Mouse (Mus musculus): Measurements from ENCODE around the gene Cdk9. TPM values are rescaled to one million over a fixed set of nuclear protein-coding genes. Genes with fewer than 3 reads are reported as not detected.
A peak's percentile ranks its signal among the peaks of the same experiment; 100 is the strongest.

Gene Cdk9
- polyA plus RNA-seq, 1 experiment from 2014 or later: 86.0 TPM

- peak; percentile 63 for ATAC-seq
- Histone ChIP-seq H3K27me3 (replicated peaks; ENCODE audit: control insufficient read depth, insufficient read depth, low read length) (no peaks in the 10 kb centered on the region), H3K4me2 (ENCODE audit: low read depth, low read length) (no peak overlapping the region), H3K36me3 (ENCODE audit: control insufficient read depth, insufficient read depth, low read length) (peaks cover 4% of the 10 kb centered on the region), H3K9ac (ENCODE audit: low read depth, low read length) (peak overlapping the region; percentile 53; the same call in 1 of the 2 replicates), H3K27ac (ENCODE audit: low read length) (peak overlapping the region; percentile 74), H3K4me1 (ENCODE audit: control insufficient read depth, insufficient read depth, low read length) (peaks cover 30% of the 10 kb centered on the region), H3K9me3 (ENCODE audit: control insufficient read depth, low read length) (no peaks in the 10 kb centered on the region), H3K4me3 (ENCODE audit: low read length) (no peak overlapping the region)
- 41% methylated on average over 7 of the region's 7 CpGs for WGBS
These were observed 32.8 kb downstream of the Cdk9 start for GRCm38 (mm10) chr2:32680051-32680451.

DNA sequence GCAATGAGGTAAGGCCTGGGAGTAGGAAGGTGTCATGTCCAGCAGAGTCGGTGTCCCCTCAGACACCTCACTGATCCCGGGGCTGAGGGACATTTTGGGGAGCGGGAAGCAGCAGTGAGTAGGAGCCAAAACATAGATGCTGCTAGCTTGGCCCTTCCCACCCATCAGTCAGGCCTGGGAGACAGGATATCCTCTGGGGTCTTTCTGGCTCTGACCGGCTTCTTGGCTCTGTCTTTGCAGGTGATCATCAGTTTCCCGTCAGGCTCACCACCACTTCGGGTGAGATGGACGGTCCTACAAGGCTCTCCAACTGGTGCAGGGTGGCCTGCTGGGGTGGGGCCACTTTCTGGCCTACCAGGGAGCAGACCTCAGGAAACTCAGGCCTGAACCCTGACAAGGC is 35.2 kb downstream of the Cdk9 start:
- 92% methylated on average over 7 of the region's 7 CpGs for WGBS
- no peaks in the 10 kb centered on the region for H3K27me3 ChIP-seq (replicated peaks; ENCODE audit: control insufficient read depth, insufficient read depth, low read length)
- peaks cover 33% of the 10 kb centered on the region for H3K4me1 ChIP-seq (ENCODE audit: control insufficient read depth, insufficient read depth, low read length)
- H3K4me2 ChIP-seq (ENCODE audit: low read depth, low read length): no peak overlapping the region
- no peak overlapping the region for H3K27ac ChIP-seq (ENCODE audit: low read length)
- H3K9me3 ChIP-seq (ENCODE audit: control insufficient read depth, low read length): no peaks in the 10 kb centered on the region
- no peaks in the 10 kb centered on the region for H3K36me3 ChIP-seq (ENCODE audit: control insufficient read depth, insufficient read depth, low read length)
- no peak overlapping the region for H3K4me3 ChIP-seq (ENCODE audit: low read length)
- H3K9ac ChIP-seq (ENCODE audit: low read depth, low read length): no peak overlapping the region
- ATAC-seq: no peak

DNA sequence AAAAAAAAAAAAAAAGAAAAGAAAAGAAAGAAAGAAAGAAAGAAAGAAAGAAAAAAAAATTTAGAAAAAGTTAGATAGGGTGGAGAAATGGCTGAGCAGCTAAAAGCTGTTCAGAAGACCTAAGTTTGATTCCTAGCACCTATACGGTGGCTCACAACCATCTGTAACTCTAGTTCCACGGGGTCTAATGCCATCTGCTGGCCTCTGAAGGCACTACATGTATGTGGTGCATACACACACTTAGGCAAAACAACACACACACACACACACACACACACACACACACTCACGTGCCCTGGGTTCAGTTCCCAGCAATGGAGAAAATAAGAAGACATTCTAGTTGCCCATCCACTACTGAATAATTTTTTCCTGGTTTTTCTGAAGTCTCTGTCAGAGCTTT is 36.1 kb downstream of the Cdk9 start:
- Histone ChIP-seq H3K27me3 (replicated peaks; ENCODE audit: control insufficient read depth, insufficient read depth, low read length) (no peaks in the 10 kb centered on the region), H3K4me2 (ENCODE audit: low read depth, low read length) (no peak overlapping the region), H3K4me3 (ENCODE audit: low read length) (no peak overlapping the region), H3K9ac (ENCODE audit: low read depth, low read length) (no peak overlapping the region), H3K9me3 (ENCODE audit: control insufficient read depth, low read length) (no peaks in the 10 kb centered on the region), H3K4me1 (ENCODE audit: control insufficient read depth, insufficient read depth, low read length) (peaks cover 36% of the 10 kb centered on the region), H3K27ac (ENCODE audit: low read length) (no peak overlapping the region), H3K36me3 (ENCODE audit: control insufficient read depth, insufficient read depth, low read length) (no peaks in the 10 kb centered on the region)
- no peak for ATAC-seq
- WGBS: 89% methylated on average over 3 of the region's 3 CpGs

DNA sequence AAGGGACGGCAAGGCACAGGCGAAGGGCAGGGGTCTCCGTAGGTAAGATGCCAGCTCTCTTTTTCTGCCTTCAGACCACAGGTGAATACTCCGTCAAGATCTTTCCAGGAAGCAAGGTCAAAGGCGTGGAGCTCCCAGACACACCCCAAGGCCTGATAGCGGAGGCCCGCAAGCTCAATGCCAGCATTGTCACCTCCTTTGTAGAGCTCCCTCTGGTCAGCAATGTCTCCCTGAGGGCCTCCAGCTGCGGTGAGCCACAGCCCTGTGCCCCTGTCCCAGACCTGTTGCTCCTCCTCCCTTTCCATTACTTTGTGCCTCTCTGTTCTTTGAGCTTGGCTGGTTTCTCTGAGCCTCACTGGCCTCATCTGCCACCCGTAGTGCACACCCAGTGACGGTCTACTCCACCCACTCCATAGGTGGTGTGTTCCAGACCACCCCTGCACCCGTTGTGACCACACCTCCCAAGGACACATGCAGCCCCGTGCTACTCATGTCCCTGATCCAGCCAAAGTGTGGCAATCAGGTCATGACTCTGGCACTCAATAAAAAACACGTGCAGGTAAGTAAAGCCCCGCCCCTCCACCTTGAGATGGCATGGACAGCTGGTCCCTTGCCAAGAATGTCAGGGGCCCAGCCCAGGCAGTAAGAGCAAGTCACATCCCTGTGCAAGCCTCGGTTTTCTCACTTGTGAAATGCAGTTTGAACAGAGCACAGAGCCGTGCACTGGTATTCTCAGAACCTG is 39.5 kb downstream of the Cdk9 start:
- no peaks in the 10 kb centered on the region for H3K27me3 ChIP-seq (replicated peaks; ENCODE audit: control insufficient read depth, insufficient read depth, low read length)
- ATAC-seq: peak; percentile 94
- H3K4me3 ChIP-seq (ENCODE audit: low read length): peak overlapping the region; percentile 26
- peak overlapping the region; percentile 49 for H3K9ac ChIP-seq (ENCODE audit: low read depth, low read length)
- H3K36me3 ChIP-seq (ENCODE audit: control insufficient read depth, insufficient read depth, low read length): no peaks in the 10 kb centered on the region
- 57% methylated on average over 16 of the region's 16 CpGs for WGBS
- peaks cover 12% of the 10 kb centered on the region; the same call in 1 of the 2 replicates for H3K4me1 ChIP-seq (ENCODE audit: control insufficient read depth, insufficient read depth, low read length)
- H3K4me2 ChIP-seq (ENCODE audit: low read depth, low read length): peak overlapping the region; percentile 37
- H3K27ac ChIP-seq (ENCODE audit: low read length): peak overlapping the region; percentile 95
- H3K9me3 ChIP-seq (ENCODE audit: control insufficient read depth, low read length): no peaks in the 10 kb centered on the region

DNA sequence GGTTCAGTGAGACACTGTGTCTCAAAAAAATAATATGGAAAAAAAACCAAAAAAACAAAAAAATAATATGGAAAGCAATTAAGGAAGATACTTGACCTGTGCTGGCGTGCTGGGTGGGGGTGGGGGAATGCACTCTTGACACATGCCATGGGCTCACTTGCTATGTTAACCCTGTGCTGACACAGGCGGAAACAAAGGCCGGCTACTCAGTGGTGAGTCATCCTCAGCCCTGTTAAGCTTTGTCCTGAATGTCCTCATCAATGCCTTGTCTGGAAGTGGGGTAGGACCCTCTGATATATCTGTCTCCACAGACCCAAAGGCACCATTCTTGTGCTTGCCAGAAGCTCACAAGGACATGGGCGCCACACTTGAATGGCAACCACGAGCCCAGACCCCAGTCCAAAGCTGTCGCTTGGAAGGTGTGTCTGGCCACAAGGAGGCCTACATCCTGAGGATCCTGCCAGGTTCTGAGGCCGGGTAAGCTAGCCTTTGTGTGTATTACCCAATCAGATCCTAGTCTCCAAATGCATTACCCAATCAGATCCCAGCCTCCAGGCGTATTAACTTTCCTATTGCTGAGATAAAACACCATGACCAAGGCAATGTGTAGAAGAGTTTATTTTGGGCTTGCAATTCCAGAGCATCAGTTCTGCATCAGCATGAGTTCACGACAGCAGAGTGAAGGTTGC is 40.8 kb downstream of the Cdk9 start:
- Histone ChIP-seq H3K4me3 (ENCODE audit: low read length) (no peak overlapping the region), H3K4me2 (ENCODE audit: low read depth, low read length) (peak overlapping the region; percentile 37; the same call in 1 of the 2 replicates), H3K27ac (ENCODE audit: low read length) (peak overlapping the region; percentile 95), H3K4me1 (ENCODE audit: control insufficient read depth, insufficient read depth, low read length) (peaks cover 12% of the 10 kb centered on the region; the same call in 1 of the 2 replicates), H3K9ac (ENCODE audit: low read depth, low read length) (peak overlapping the region; percentile 49; the same call in 1 of the 2 replicates), H3K9me3 (ENCODE audit: control insufficient read depth, low read length) (no peaks in the 10 kb centered on the region), H3K36me3 (ENCODE audit: control insufficient read depth, insufficient read depth, low read length) (no peaks in the 10 kb centered on the region), H3K27me3 (replicated peaks; ENCODE audit: control insufficient read depth, insufficient read depth, low read length) (no peaks in the 10 kb centered on the region)
- 73% methylated on average over 9 of the region's 9 CpGs for WGBS
- ATAC-seq: no peak

DNA sequence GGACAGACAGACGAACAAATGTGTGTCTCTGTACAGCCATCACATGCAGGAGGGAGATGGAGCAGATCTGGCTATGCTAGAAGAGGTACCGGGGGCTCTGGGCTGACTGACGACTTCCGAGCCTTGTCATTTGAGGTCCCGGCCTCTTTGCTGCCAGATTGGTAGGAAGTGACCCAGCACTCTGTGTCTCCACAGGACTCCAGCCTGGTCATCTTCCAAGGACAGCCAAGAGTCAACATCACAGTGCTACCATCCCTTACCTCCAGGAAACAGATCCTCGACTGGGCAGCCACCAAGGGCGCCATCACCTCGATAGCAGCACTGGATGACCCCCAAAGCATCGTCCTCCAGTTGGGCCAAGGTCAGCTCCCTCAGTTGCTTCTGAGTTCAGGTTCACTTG is 41.7 kb downstream of the Cdk9 start:
- no peak overlapping the region for H3K4me2 ChIP-seq (ENCODE audit: low read depth, low read length)
- no peak overlapping the region for H3K4me3 ChIP-seq (ENCODE audit: low read length)
- peaks cover 14% of the 10 kb centered on the region; the same call in 1 of the 2 replicates for H3K4me1 ChIP-seq (ENCODE audit: control insufficient read depth, insufficient read depth, low read length)
- 91% methylated on average over 9 of the region's 9 CpGs for WGBS
- ATAC-seq: no peak
- H3K9ac ChIP-seq (ENCODE audit: low read depth, low read length): no peak overlapping the region
- H3K27me3 ChIP-seq (replicated peaks; ENCODE audit: control insufficient read depth, insufficient read depth, low read length): no peaks in the 10 kb centered on the region
- H3K9me3 ChIP-seq (ENCODE audit: control insufficient read depth, low read length): no peaks in the 10 kb centered on the region
- H3K36me3 ChIP-seq (ENCODE audit: control insufficient read depth, insufficient read depth, low read length): no peaks in the 10 kb centered on the region
- no peak overlapping the region for H3K27ac ChIP-seq (ENCODE audit: low read length)

DNA sequence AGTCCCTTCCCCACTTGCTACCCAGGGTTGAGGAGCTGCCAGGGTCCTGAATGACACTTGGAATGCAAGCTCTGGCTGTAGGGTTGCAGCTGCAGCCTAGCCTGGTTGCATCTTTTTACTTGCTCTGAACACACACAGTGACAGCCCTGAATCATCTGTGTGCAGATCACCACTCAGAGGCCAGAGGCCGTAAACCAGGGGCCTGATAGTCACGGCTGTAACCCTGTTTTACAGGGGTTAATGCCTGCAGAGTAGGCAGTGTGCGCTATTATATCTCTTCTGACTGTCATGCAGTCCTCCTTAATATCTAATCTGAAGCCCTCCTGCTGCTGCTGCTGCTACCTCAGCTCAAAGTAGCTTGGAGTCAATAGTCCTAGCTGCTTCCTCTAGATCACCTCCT is 43.0 kb downstream of the Cdk9 start:
- H3K27ac ChIP-seq (ENCODE audit: low read length): 0 out of 2 replicates have a peak overlapping the region, but pooled peaks have one; percentile 15
- no peak for ATAC-seq
- peaks cover 15% of the 10 kb centered on the region; the same call in 1 of the 2 replicates for H3K4me1 ChIP-seq (ENCODE audit: control insufficient read depth, insufficient read depth, low read length)
- H3K9me3 ChIP-seq (ENCODE audit: control insufficient read depth, low read length): no peaks in the 10 kb centered on the region
- H3K4me3 ChIP-seq (ENCODE audit: low read length): no peak overlapping the region
- no peak overlapping the region for H3K9ac ChIP-seq (ENCODE audit: low read depth, low read length)
- no peak overlapping the region for H3K4me2 ChIP-seq (ENCODE audit: low read depth, low read length)
- H3K36me3 ChIP-seq (ENCODE audit: control insufficient read depth, insufficient read depth, low read length): no peaks in the 10 kb centered on the region
- 64% methylated on average over 3 of the region's 3 CpGs for WGBS
- no peaks in the 10 kb centered on the region for H3K27me3 ChIP-seq (replicated peaks; ENCODE audit: control insufficient read depth, insufficient read depth, low read length)

- H3K27ac ChIP-seq (ENCODE audit: low read length): peak overlapping the region; percentile 63
These were observed 44.7 kb downstream of the Cdk9 start for GRCm38 (mm10) chr2:32668176-32668575.

DNA sequence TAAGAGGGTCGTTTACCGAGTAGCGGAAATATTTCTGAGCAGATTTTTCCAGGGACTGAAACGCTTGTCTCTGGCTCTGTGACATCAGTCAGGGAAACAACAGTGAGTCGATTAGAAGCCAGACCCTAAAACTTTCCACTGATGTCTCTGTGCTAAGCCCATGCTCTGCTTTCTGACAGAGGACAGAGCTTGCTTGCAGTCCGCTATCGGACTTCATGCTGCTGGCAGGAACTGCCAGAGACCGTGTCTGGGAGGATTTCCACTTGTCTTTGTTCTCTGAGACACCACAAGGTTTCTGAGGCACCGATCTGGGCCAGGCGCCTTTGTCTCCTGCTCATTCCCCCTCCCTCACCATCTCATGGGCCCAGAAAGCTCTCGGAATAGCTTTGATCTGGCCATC is 45.1 kb downstream of the Cdk9 start:
- no peak overlapping the region for H3K4me2 ChIP-seq (ENCODE audit: low read depth, low read length)
- H3K4me3 ChIP-seq (ENCODE audit: low read length): no peak overlapping the region
- no peaks in the 10 kb centered on the region for H3K36me3 ChIP-seq (ENCODE audit: control insufficient read depth, insufficient read depth, low read length)
- WGBS: 44% methylated on average over 11 of the region's 11 CpGs
- H3K27ac ChIP-seq (ENCODE audit: low read length): peak overlapping the region; percentile 63
- H3K9ac ChIP-seq (ENCODE audit: low read depth, low read length): no peak overlapping the region
- H3K9me3 ChIP-seq (ENCODE audit: control insufficient read depth, low read length): no peaks in the 10 kb centered on the region
- no peak for ATAC-seq
- peaks cover 12% of the 10 kb centered on the region; the same call in 1 of the 2 replicates for H3K4me1 ChIP-seq (ENCODE audit: control insufficient read depth, insufficient read depth, low read length)
- H3K27me3 ChIP-seq (replicated peaks; ENCODE audit: control insufficient read depth, insufficient read depth, low read length): no peaks in the 10 kb centered on the region

More at GRCm38 (mm10) chr2:32668176-32668575, 44.7 kb downstream of the Cdk9 start:
- 89% methylated on average over 7 of the region's 7 CpGs for WGBS
- no peaks in the 10 kb centered on the region for H3K27me3 ChIP-seq (replicated peaks; ENCODE audit: control insufficient read depth, insufficient read depth, low read length)
- peaks cover 15% of the 10 kb centered on the region; the same call in 1 of the 2 replicates for H3K4me1 ChIP-seq (ENCODE audit: control insufficient read depth, insufficient read depth, low read length)
- no peaks in the 10 kb centered on the region for H3K36me3 ChIP-seq (ENCODE audit: control insufficient read depth, insufficient read depth, low read length)
- H3K4me3 ChIP-seq (ENCODE audit: low read length): no peak overlapping the region
- no peak for ATAC-seq
- no peak overlapping the region for H3K9ac ChIP-seq (ENCODE audit: low read depth, low read length)
- H3K4me2 ChIP-seq (ENCODE audit: low read depth, low read length): no peak overlapping the region
- no peaks in the 10 kb centered on the region for H3K9me3 ChIP-seq (ENCODE audit: control insufficient read depth, low read length)

Data from intestine, embryonic 16.5 days (tissue).